Mouse (Mus musculus) large intestine, adult 2 months (tissue): ENCODE measurements around the gene Mvk. TPM values are rescaled to one million over a fixed set of nuclear protein-coding genes. Genes with fewer than 3 reads are reported as not detected.
A peak's percentile ranks its signal among the peaks of the same experiment; 100 is the strongest.

ENCODE experiments used
- DNase-seq: peaks from one replicate; pipeline ENCODE4 v3.0.0-alpha.2; 2012; ENCODE audit warnings: low read depth, low spot score
- WGBS: fragments of 180-500 bp; shearing (Covaris S2); methylation state at CpG from one replicate; pipeline ENCODE4 v1.1.7; 2018; 5-methylcytosine and 5-hydroxymethylcytosine counted together
- polyA plus RNA-seq: library from polyadenylated mRNA; depleted of rRNA; stranded (reverse); fragments of >200 nt; gene quantifications from 2 replicates; pipeline ENCODE4 v1.2.3, GENCODE M21; 2012; rRNA removed

The Mvk gene
- polyA plus RNA-seq = 42.3 and 43.1 TPM in 2 replicates

GRCm38 (mm10) chr5:114443566-114444367, at the start of gene Mvk, which contains the start of gene Mmab:
Gene Mvk (plus strand): TSS chr5:114444269.
Gene Mmab (minus strand): TSS chr5:114444060.
- DNase-seq = peak; percentile 88

GRCm38 (mm10) chr5:114406592-114406991, 37.5 kb upstream of the Mvk start:
- 92% methylated on average over 14 of the region's 14 CpGs for WGBS
- DNase-seq = no peak

More at GRCm38 (mm10) chr5:114443566-114444367, at the start of gene Mvk, which contains the start of gene Mmab:
- WGBS = under 1% methylated on average over 43 of the region's 43 CpGs

- no peak for DNase-seq
- 55% methylated on average over 10 of the region's 10 CpGs for WGBS
Observed at GRCm38 (mm10) chr5:114407269-114407668, 36.8 kb upstream of the Mvk start.

GRCm38 (mm10) chr5:114407810-114408209, 36.3 kb upstream of the Mvk start:
- 91% methylated on average over 9 of the region's 9 CpGs for WGBS
- DNase-seq = no peak

GRCm38 (mm10) chr5:114408846-114409245, 35.2 kb upstream of the Mvk start:
- WGBS = 92% methylated on average over 11 of the region's 11 CpGs
- DNase-seq = no peak

- DNase-seq = no peak
- WGBS = 86% methylated on average over 13 of the region's 13 CpGs
Observed at GRCm38 (mm10) chr5:114410429-114410828, 33.6 kb upstream of the Mvk start.

GRCm38 (mm10) chr5:114412361-114412998, 31.6 kb upstream of the Mvk start:
- no peak for DNase-seq
- WGBS = 82% methylated on average over 23 of the region's 23 CpGs

GRCm38 (mm10) chr5:114413067-114413735, 30.9 kb upstream of the Mvk start:
- no peak for DNase-seq
- 75% methylated on average over 16 of the region's 16 CpGs for WGBS

GRCm38 (mm10) chr5:114415606-114416005, 28.5 kb upstream of the Mvk start:
- no peak for DNase-seq
- 92% methylated on average over 5 of the region's 5 CpGs for WGBS

- no peak for DNase-seq
- WGBS = 79% methylated on average over 8 of the region's 8 CpGs
Observed at GRCm38 (mm10) chr5:114416855-114417254, 27.2 kb upstream of the Mvk start.

GRCm38 (mm10) chr5:114418541-114418940, 25.5 kb upstream of the Mvk start:
- WGBS = 82% methylated on average over 8 of the region's 8 CpGs
- DNase-seq = no peak

- no peak for DNase-seq
- 51% methylated on average over 11 of the region's 11 CpGs for WGBS
Observed at GRCm38 (mm10) chr5:114421561-114422298, 22.3 kb upstream of the Mvk start.

- no peak for DNase-seq
Observed at GRCm38 (mm10) chr5:114422591-114422990, 21.5 kb upstream of the Mvk start.

GRCm38 (mm10) chr5:114423961-114424360, 20.1 kb upstream of the Mvk start:
- 70% methylated on average over 5 of the region's 5 CpGs for WGBS
- no peak for DNase-seq

More at GRCm38 (mm10) chr5:114422591-114422990, 21.5 kb upstream of the Mvk start:
- 14% methylated on average over 5 of the region's 5 CpGs for WGBS

- no peak for DNase-seq
Observed at GRCm38 (mm10) chr5:114426732-114427131, 17.3 kb upstream of the Mvk start.

GRCm38 (mm10) chr5:114428621-114429020, 15.4 kb upstream of the Mvk start:
- DNase-seq = no peak
- WGBS = 38% methylated on average over 18 of the region's 18 CpGs

More at GRCm38 (mm10) chr5:114426732-114427131, 17.3 kb upstream of the Mvk start:
- 65% methylated on average over 6 of the region's 6 CpGs for WGBS

- DNase-seq = no peak
- 71% methylated on average over 7 of the region's 7 CpGs for WGBS
Observed at GRCm38 (mm10) chr5:114429781-114430180, 14.3 kb upstream of the Mvk start.

GRCm38 (mm10) chr5:114434359-114434758, 9.7 kb upstream of the Mvk start:
- WGBS = 73% methylated on average over 8 of the region's 8 CpGs

GRCm38 (mm10) chr5:114435588-114435987, 8.5 kb upstream of the Mvk start:
- WGBS = 92% methylated on average over 14 of the region's 14 CpGs

More at GRCm38 (mm10) chr5:114434359-114434758, 9.7 kb upstream of the Mvk start:
- no peak for DNase-seq

GRCm38 (mm10) chr5:114444368-114444692, 261 bp downstream of the Mvk start:
- no peak for DNase-seq
- WGBS = under 1% methylated on average over 21 of the region's 21 CpGs

More at GRCm38 (mm10) chr5:114435588-114435987, 8.5 kb upstream of the Mvk start:
- DNase-seq = no peak
